Mouse (Mus musculus): Measurements from ENCODE around the gene Id2. TPM values are rescaled to one million over a fixed set of nuclear protein-coding genes. Genes with fewer than 3 reads are reported as not detected.

The Id2 gene
- polyA plus RNA-seq, 1 experiment: 50.5 TPM

DNA sequence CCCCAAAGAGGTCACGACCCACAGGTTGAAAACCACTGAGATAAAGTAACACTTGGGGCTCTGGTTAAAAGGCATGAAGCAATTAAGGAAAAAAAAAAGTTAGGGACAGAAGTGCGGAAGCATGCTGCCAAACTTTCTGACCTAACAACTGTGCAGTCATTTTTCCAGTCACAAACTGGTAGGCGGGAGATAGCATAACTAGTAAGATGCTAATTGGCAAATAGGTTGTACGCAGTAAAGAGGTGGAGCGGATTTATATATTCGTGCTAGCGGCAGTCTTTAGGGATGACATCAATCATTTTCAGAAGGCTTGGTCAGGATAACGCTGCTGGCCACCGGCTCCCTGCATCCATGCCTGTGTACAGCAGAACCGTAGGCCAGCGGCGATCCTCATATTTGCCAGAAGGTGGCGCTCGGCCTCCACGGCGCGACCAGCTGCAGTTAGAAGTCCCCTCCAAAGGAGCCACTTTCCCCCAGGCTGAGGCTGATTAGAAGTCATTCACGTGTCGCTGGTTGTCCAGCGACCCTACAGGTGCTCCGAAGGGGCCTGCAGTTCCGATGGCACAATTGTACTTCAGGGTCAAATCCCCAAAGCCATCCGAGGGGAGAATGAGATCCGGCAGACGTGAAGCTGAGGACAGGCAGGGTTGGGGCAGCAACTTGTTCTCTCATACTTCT lies 4.8 kb downstream of the Id2 start:
- no peak overlapping the region for H3K4me3 ChIP-seq (ENCODE audit: insufficient read depth, low read length)
- no peak overlapping the region for H3K27ac ChIP-seq (ENCODE audit: insufficient read depth, low read depth, low read length)
- TF ChIP-seq CTCF (IDR thresholded peaks at IDR 0.05; ENCODE audit: low read depth, low read length): peak; percentile 97
- no peak for TF ChIP-seq POLR2A (IDR thresholded peaks at IDR 0.05; ENCODE audit: borderline replicate concordance, low read depth, low read length)
- H3K4me1 ChIP-seq (ENCODE audit: control insufficient read depth, insufficient read depth, low read length): peaks cover 4% of the 10 kb centered on the region; the same call in 1 of the 2 replicates

DNA sequence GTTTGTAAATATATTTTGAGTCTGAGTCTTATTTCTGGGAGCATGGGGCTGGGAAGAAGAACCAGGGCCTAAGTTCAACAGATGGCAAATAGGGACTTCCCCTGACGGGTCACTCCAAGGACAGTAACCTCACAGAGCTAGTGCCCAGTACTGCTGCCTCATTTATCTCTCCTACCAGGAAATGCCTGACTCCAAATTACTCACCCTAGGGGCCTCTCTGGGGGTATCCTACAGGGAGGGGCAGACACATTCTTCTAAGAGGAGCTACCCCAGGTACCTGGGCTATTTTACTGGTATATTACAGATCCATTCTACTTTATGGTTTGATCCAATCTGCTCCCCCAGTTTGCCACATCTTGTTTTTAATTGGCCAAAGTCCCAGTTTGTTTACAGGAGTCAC lies 7.5 kb downstream of the Id2 start:
- Histone ChIP-seq H3K4me3 (ENCODE audit: insufficient read depth, low read length) (no peak overlapping the region), H3K4me1 (ENCODE audit: control insufficient read depth, insufficient read depth, low read length) (peaks cover 3% of the 10 kb centered on the region; the same call in 1 of the 2 replicates), H3K27ac (ENCODE audit: insufficient read depth, low read depth, low read length) (no peak overlapping the region)
- TF ChIP-seq CTCF (IDR thresholded peaks at IDR 0.05; ENCODE audit: low read depth, low read length) (no peak), POLR2A (IDR thresholded peaks at IDR 0.05; ENCODE audit: borderline replicate concordance, low read depth, low read length) (no peak)

DNA sequence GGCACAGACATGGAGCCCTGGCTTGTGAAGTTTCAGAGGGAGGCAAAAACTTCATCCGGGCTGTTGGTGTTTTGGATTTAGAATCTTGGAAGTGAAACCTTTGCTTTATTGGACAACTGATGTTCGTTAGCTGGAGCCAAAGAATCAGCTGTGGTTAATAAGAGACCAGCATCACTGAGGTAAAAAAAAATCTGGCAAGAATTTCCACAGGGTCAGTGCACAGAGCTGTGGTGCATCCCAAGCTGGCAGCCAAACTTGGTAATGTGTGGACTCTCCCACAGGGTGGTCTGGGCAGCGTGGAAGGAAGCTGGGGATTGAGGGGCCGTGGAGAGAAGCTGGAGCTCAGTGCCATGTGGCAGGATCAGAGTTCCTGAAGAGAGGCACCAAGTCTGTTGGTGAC lies 10.0 kb downstream of the Id2 start:
- no peak for TF ChIP-seq POLR2A (IDR thresholded peaks at IDR 0.05; ENCODE audit: borderline replicate concordance, low read depth, low read length)
- no peak overlapping the region for H3K4me3 ChIP-seq (ENCODE audit: insufficient read depth, low read length)
- H3K4me1 ChIP-seq (ENCODE audit: control insufficient read depth, insufficient read depth, low read length): no peaks in the 10 kb centered on the region
- no peak overlapping the region for H3K27ac ChIP-seq (ENCODE audit: insufficient read depth, low read depth, low read length)

DNA sequence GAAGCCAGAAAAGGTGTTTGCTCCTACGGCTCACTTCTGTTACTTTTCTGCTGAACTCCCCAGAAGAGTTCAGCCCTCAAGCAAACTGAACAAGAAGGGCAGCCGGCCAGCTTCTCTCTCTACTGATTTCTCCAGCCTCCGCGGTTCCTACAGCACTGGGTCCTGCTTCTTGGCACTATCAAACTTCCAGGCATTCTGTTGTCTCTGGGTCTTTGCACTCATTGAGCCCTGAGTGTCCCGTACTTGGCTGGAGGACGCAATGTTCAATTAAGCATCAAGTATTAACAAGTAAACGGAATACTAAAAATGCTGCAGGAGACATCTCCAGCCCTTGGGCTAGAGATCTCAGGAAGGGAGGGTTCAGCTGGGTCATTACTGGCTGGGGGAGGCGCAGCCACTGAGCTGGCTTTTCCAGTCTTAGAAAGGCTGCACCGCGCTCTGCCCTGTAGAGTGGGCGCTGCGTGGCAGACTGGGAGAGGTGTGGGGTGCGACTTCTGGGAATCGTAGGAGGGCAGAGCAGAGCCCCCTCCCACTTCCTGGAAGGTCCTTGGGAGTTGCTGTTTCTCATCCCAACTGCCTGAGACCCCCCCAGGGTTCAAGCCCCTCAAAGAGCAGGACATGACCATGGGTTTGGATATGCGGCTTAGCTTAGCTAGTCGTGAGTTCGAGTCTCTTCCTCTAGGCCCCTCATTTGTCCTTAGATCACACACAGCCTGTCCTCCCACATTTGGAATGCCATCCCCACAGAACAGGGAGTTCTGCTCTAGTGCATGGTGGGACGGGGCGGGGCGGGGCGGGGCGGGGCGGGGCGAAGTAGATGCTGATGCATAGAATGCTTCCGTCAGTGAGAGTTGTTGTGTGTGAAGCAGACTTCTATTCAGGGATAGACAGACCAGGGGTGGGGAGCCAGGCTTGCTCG lies 13.4 kb downstream of the Id2 start:
- no peak overlapping the region for H3K4me3 ChIP-seq (ENCODE audit: insufficient read depth, low read length)
- H3K4me1 ChIP-seq (ENCODE audit: control insufficient read depth, insufficient read depth, low read length): no peaks in the 10 kb centered on the region
- no peak overlapping the region for H3K27ac ChIP-seq (ENCODE audit: insufficient read depth, low read depth, low read length)
- TF ChIP-seq CTCF (IDR thresholded peaks at IDR 0.05; ENCODE audit: low read depth, low read length): no peak
- TF ChIP-seq POLR2A (IDR thresholded peaks at IDR 0.05; ENCODE audit: borderline replicate concordance, low read depth, low read length): no peak

DNA sequence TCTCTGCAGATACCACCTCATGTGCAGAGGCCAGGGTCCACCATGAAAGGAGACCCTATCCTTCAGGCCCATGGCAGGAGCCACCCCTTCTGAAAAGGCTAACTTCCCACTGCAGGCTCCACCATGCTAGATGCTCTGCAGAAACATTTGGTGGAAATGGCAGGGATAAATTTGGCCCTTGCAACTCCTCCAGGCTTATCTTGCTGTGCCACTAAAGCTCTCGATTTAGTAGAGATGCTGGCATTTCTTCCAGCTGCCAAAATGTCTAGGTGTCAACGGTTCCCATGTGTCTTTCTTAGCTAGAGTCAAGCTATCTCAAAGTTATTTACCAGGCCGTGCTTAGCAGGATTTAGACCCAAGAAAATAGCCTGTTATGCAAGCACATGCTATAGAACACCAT lies 22.6 kb downstream of the Id2 start:
- Histone ChIP-seq H3K4me1 (ENCODE audit: control insufficient read depth, insufficient read depth, low read length) (no peaks in the 10 kb centered on the region), H3K4me3 (ENCODE audit: insufficient read depth, low read length) (no peak overlapping the region), H3K27ac (ENCODE audit: insufficient read depth, low read depth, low read length) (no peak overlapping the region)
- no peak for TF ChIP-seq POLR2A (IDR thresholded peaks at IDR 0.05; ENCODE audit: borderline replicate concordance, low read depth, low read length)
- TF ChIP-seq CTCF (IDR thresholded peaks at IDR 0.05; ENCODE audit: low read depth, low read length): no peak

DNA sequence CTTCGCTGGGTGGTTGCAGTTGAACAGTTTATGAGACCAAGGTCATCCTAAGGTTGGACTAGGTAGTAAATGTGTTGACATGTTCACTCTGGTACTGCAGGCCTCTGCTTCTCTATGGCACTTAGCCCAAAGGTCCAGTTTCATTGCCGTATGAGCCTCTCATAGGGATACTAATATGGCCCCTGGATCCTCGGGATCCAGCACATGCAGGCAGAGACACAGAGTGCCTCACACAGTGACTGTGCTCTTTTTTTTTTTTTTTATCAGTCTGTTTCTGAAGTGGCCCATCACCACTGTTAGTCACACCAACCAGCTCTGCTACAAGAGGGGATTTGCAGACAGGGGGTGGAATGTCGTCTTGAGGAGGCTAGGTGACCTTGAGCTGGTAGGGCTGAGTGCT lies 23.6 kb downstream of the Id2 start:
- no peak overlapping the region for H3K4me3 ChIP-seq (ENCODE audit: insufficient read depth, low read length)
- TF ChIP-seq CTCF (IDR thresholded peaks at IDR 0.05; ENCODE audit: low read depth, low read length): no peak
- no peak for TF ChIP-seq POLR2A (IDR thresholded peaks at IDR 0.05; ENCODE audit: borderline replicate concordance, low read depth, low read length)
- H3K27ac ChIP-seq (ENCODE audit: insufficient read depth, low read depth, low read length): no peak overlapping the region
- no peaks in the 10 kb centered on the region for H3K4me1 ChIP-seq (ENCODE audit: control insufficient read depth, insufficient read depth, low read length)

DNA sequence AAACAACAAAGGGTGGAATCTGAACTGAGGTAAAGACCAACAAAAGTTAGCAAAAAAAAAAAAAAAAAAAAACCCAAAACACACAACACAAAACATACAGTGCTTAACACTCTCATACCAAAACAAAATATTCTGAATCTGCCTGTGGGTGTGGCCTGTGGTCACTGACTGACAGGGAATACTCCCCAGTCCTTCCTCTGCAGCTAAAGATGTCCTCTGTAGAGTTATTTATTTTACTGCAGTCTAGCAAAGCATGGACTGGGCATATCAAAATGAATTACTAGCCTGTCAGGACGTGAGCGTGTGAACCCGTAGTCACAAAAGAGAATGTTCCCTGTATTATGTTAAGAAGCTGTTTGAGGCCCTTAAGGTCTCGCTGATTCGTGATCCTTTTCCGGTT lies 34.7 kb downstream of the Id2 start:
- TF ChIP-seq POLR2A (IDR thresholded peaks at IDR 0.05; ENCODE audit: borderline replicate concordance, low read depth, low read length) (no peak), CTCF (IDR thresholded peaks at IDR 0.05; ENCODE audit: low read depth, low read length) (no peak)
- Histone ChIP-seq H3K4me3 (ENCODE audit: insufficient read depth, low read length) (no peak overlapping the region), H3K4me1 (ENCODE audit: control insufficient read depth, insufficient read depth, low read length) (no peaks in the 10 kb centered on the region), H3K27ac (ENCODE audit: insufficient read depth, low read depth, low read length) (no peak overlapping the region)

DNA sequence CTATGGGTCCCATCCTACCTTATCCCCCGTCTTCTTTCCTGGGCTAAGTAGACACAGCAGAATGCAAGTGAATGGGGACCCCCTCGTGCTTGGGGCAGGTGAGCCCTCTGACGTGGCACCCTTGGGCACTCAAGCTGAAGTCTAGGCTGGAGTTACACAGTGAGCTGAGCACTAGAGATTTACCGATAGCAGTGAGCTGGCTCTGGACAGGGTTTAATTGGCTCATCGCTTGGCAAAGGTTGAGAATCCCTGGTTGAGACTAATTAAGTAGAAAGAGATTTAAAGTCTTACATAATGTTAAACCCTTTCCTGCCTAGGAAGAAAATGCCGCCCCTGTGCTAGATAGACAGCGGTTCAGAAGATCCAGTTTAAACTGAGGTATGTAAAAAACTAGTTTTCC lies 36.0 kb downstream of the Id2 start:
- no peak overlapping the region for H3K4me3 ChIP-seq (ENCODE audit: insufficient read depth, low read length)
- TF ChIP-seq CTCF (IDR thresholded peaks at IDR 0.05; ENCODE audit: low read depth, low read length): no peak
- TF ChIP-seq POLR2A (IDR thresholded peaks at IDR 0.05; ENCODE audit: borderline replicate concordance, low read depth, low read length): no peak
- H3K4me1 ChIP-seq (ENCODE audit: control insufficient read depth, insufficient read depth, low read length): no peaks in the 10 kb centered on the region
- H3K27ac ChIP-seq (ENCODE audit: insufficient read depth, low read depth, low read length): no peak overlapping the region

DNA sequence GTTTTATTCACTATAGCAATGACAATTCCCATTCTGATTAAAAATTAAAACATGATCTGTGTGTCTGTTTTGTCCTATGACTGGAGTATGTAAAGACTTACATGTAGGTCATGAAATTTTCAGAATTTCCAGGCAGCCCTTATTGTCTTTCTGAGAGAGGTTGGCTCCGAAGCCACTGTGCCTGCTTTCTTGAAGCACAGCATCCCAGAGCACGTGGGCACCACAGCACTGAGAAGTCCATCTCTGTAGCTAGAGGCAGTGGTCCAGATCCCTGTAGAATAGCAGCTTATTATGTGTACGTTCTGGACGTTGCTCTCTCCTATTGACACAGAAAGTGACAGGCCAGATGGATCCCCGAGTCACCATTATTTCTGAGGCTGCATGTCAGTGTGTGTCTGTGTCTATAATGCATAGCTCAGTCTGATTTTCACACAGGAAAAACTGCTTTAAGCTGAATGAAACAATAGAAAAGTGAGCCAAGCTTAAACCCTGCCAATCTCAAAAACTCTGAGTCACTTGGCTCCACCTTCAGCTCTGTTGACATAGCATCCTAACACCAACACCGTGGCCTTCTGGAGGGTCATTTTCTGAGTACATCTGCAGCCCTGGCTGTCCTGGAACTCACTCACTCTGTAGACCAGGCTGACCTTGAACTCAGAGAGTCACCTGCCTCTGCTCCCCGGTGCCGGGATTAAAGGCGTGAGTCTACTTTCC lies 37.3 kb downstream of the Id2 start:
- TF ChIP-seq POLR2A (IDR thresholded peaks at IDR 0.05; ENCODE audit: borderline replicate concordance, low read depth, low read length) (no peak), CTCF (IDR thresholded peaks at IDR 0.05; ENCODE audit: low read depth, low read length) (no peak)
- no peak overlapping the region for H3K4me3 ChIP-seq (ENCODE audit: insufficient read depth, low read length)
- H3K27ac ChIP-seq (ENCODE audit: insufficient read depth, low read depth, low read length): no peak overlapping the region
- peaks cover 9% of the 10 kb centered on the region for H3K4me1 ChIP-seq (ENCODE audit: control insufficient read depth, insufficient read depth, low read length)
